Mouse (Mus musculus) CH12.LX (cell line): Measurements from ENCODE around the gene Slc24a3.

Source experiments
- CTCF ChIP-seq, 2 experiments: IDR thresholded peaks in 1 of 2; conservative IDR thresholded peaks in 1 of 2; 2 replicates each; pipeline ENCODE4 v1.5.1; 2011 to 2012; ENCODE audit warnings: low read depth in 2 of 2, low read length in 2 of 2, improper control_type of control experiment in 1 of 2, inconsistent platforms in 1 of 2, mild to moderate bottlenecking in 1 of 2, moderate library complexity in 1 of 2
- NELFE ChIP-seq: IDR thresholded peaks from 2 replicates; pipeline ENCODE4 v1.6.1; 2011; ENCODE audit warnings: low read depth, low read length, improper control_type of control experiment

DNA sequence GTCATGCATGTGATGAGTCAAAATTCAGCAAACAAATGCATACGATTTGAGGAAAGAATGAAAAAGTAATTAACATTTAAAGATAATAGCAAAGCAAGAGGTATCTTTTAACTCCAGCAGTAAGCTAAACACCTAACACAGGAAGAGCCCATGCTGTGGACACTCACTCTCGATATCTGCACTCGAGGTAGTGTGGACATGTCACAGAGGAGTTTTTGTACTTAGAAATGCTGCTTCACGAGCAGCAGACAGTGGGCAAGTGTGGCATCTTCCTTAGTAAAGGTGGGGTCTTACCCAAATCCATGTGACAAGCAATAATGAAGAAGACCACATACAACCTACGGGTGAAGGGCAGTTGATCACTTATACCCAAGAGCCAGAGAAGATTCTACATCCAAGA, 3.5 kb upstream of the Slc24a3 start:
- no peak for TF ChIP-seq NELFE
- no peak for TF ChIP-seq CTCF (conservative IDR thresholded peaks at IDR 0.05 in 1 of 2, IDR thresholded peaks at IDR 0.05 in 1 of 2; ENCODE audit: low read depth in 2 of 2, low read length in 2 of 2)
